Mouse (Mus musculus) lung, embryonic 14.5 days (tissue): Measurements from ENCODE around the gene Tnf. TPM values are rescaled to one million over a fixed set of nuclear protein-coding genes. Genes with fewer than 3 reads are reported as not detected.

ENCODE experiments used
- ATAC-seq: fragments of 200-750 bp; cut with Nextera tagmentation; 2 replicates; pipeline ENCODE4 v1.8.0; 2017; ENCODE audit warnings: mild to moderate bottlenecking, moderate TSS enrichment, moderate library complexity; ENCODE audit not compliant: insufficient read depth
- DNase-seq: peaks from one replicate; pipeline ENCODE4 v3.0.0-alpha.2; 2015
- H3K27ac ChIP-seq: fragments of 300-500 bp; sonication (generic); 2 replicates; pipeline ENCODE4 v1.5.1; 2014; ENCODE audit warnings: low read depth, mild to moderate bottlenecking, moderate library complexity
- H3K27me3 ChIP-seq: fragments of 300-500 bp; sonication (generic); 2 replicates; pipeline ENCODE4 v1.6.1; 2014; ENCODE audit warnings: low read length, control low read depth; ENCODE audit not compliant: insufficient read depth
- H3K36me3 ChIP-seq: fragments of 300-500 bp; sonication (generic); 2 replicates; pipeline ENCODE4 v1.6.1; 2014; ENCODE audit warnings: control low read depth; ENCODE audit not compliant: insufficient read depth
- H3K4me1 ChIP-seq: fragments of 300-500 bp; sonication (generic); 2 replicates; pipeline ENCODE4 v1.6.1; 2014; ENCODE audit warnings: antibody characterized with exemption, control low read depth; ENCODE audit not compliant: insufficient read depth
- H3K4me2 ChIP-seq: fragments of 300-500 bp; sonication (generic); 2 replicates; pipeline ENCODE4 v1.6.1; 2014; ENCODE audit warnings: mild to moderate bottlenecking
- H3K4me3 ChIP-seq: fragments of 300-500 bp; sonication (generic); 2 replicates; pipeline ENCODE4 v1.5.1; 2014; ENCODE audit warnings: low read depth, low read length
- H3K9ac ChIP-seq: fragments of 300-500 bp; sonication (generic); 2 replicates; pipeline ENCODE4 v1.6.1; 2014
- H3K9me3 ChIP-seq: fragments of 300-500 bp; sonication (generic); 2 replicates; pipeline ENCODE4 v1.6.1; 2016; ENCODE audit warnings: low read depth, low read length, control low read depth
- CTCF ChIP-seq: IDR thresholded peaks from 2 replicates; pipeline ENCODE4 v1.5.1; 2016; ENCODE audit warnings: antibody characterized with exemption, low read depth
- WGBS: fragments of 180-500 bp; shearing (Covaris S2); extraction: QIAGEN DNeasy Blood & Tissue Kit; methylation state at CpG from one replicate; pipeline ENCODE4 v1.1.7; 2014; 5-methylcytosine and 5-hydroxymethylcytosine counted together
- polyA plus RNA-seq: library from polyadenylated mRNA; unstranded; fragments of >200 nt; fragmentation: Nextera tagmentation; extraction: Ambion mirVana; gene quantifications from 2 replicates; pipeline ENCODE4 v1.2.1, GENCODE M21; 2014

Gene Tnf
- polyA plus RNA-seq, 1 experiment from 2014 or later = 0.21 TPM

DNA sequence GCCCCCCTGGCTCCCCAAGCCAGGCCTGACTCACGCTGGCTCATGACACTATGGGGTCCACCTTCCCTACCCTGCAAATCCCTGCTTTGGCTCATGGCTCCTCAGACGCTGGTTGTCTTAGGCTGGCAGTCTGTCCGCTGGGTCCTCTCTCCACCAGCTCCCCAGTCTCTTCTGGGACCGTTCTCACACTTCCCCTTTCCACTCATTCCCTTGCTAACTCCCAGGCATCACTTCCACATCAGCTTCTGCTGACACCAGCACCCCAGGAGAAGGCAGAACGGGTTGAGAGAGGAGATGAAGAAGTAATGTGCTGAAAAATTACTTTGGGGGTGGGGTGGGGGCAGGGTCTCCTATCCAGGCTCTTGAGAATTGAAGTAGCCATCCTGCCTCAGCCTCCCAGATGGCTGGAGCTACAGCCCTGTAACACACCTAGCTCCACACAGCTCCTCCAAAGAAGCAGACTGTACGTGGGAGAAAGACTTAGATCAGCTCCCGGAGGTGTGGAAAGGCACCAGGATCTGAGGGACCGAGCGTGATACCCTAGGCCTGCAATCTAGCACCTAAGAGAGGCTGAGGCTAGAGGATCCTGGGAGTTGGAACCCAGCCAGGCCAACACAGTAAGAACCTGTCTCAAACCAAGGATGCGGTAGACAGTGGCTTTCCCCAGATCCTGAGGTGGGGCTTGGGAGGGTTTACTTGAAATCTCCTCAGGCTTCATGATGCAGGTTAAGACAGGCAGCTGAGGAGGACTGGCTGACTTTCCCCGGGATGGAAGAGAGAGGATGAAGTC, 29.2 kb downstream of the Tnf start:
- ATAC-seq (no peak), DNase-seq (no peak)
- Histone ChIP-seq H3K4me2 (no peak overlapping the region), H3K4me1 (no peaks in the 10 kb centered on the region), H3K9ac (no peak overlapping the region; the same call in 1 of the 2 replicates), H3K4me3 (no peak overlapping the region), H3K27me3 (no peaks in the 10 kb centered on the region), H3K36me3 (no peaks in the 10 kb centered on the region), H3K9me3 (no peaks in the 10 kb centered on the region), H3K27ac (no peak overlapping the region)
- WGBS = 55% methylated on average over 11 of the region's 11 CpGs
- TF ChIP-seq CTCF = no peak

DNA sequence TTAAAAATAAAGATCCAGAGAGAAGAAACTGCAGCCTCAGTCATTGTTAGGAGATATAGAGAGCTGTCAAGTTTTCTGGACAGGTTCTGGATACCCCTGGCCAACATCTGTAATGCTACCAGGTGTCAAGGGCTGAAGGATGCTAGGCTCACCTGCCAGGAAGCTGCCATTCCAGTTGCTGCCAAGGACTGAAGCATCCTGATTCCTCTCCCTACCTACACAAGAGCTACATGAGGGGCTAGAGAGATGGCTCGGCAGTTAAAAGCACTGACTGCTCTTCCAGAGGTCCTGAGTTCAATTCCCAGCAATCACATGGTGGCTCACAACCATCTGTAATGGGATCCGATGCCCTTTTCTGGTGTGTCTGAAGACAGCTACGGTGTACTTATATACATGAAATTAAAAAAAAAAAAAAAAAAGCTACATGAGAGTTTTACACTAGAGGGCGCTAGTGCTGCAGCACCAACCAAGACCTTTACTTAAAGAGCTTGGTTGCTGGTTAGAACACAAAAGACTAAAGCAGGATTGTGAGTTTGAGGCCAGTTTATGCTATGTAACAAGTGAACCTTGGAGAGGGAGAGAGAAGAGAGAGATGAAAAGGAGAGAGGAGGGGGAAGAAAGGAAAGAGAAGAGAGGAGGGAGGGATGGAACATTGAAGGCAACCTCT, 33.1 kb downstream of the Tnf start:
- ATAC-seq (no peak), DNase-seq (peak; percentile 92)
- Histone ChIP-seq H3K36me3 (no peaks in the 10 kb centered on the region), H3K4me1 (peaks cover 7% of the 10 kb centered on the region; the same call in 1 of the 2 replicates), H3K27ac (no peak overlapping the region), H3K4me3 (no peak overlapping the region), H3K9me3 (no peaks in the 10 kb centered on the region), H3K4me2 (no peak overlapping the region), H3K9ac (no peak overlapping the region), H3K27me3 (no peaks in the 10 kb centered on the region)
- TF ChIP-seq CTCF = peak; percentile 74
- WGBS = 10% methylated on average over 4 of the region's 4 CpGs

- H3K27me3 ChIP-seq = no peaks in the 10 kb centered on the region
- 78% methylated on average over 7 of the region's 7 CpGs for WGBS
- H3K4me1 ChIP-seq = peaks cover 9% of the 10 kb centered on the region; the same call in 1 of the 2 replicates
- DNase-seq (no peak), ATAC-seq (no peak)
- no peaks in the 10 kb centered on the region for H3K9me3 ChIP-seq
- no peak overlapping the region for H3K9ac ChIP-seq
- no peak overlapping the region for H3K4me3 ChIP-seq
- H3K36me3 ChIP-seq = 0 out of 2 replicates have a peak, but pooled peaks cover 2% of the 10 kb centered on the region
- TF ChIP-seq CTCF = no peak
- no peak overlapping the region for H3K4me2 ChIP-seq
- no peak overlapping the region for H3K27ac ChIP-seq
These were observed 34.0 kb downstream of the Tnf start for GRCm38 (mm10) chr17:35167794-35168193.

- DNase-seq (peak; percentile 86), ATAC-seq (no peak)
- H3K27me3 ChIP-seq = no peaks in the 10 kb centered on the region
- peak overlapping the region; percentile 99 for H3K27ac ChIP-seq
- H3K4me1 ChIP-seq = peaks cover 13% of the 10 kb centered on the region; the same call in 1 of the 2 replicates
- peaks cover 15% of the 10 kb centered on the region for H3K36me3 ChIP-seq
- peak overlapping the region; percentile 100; the same call in 1 of the 2 replicates for H3K4me3 ChIP-seq
- H3K4me2 ChIP-seq = peak overlapping the region; percentile 76
- H3K9ac ChIP-seq = no peak overlapping the region
- H3K9me3 ChIP-seq = no peaks in the 10 kb centered on the region
- peak; percentile 74 for TF ChIP-seq CTCF
- 69% methylated on average over 8 of the region's 8 CpGs for WGBS
These were observed 35.3 kb downstream of the Tnf start for GRCm38 (mm10) chr17:35166352-35167035.

DNA sequence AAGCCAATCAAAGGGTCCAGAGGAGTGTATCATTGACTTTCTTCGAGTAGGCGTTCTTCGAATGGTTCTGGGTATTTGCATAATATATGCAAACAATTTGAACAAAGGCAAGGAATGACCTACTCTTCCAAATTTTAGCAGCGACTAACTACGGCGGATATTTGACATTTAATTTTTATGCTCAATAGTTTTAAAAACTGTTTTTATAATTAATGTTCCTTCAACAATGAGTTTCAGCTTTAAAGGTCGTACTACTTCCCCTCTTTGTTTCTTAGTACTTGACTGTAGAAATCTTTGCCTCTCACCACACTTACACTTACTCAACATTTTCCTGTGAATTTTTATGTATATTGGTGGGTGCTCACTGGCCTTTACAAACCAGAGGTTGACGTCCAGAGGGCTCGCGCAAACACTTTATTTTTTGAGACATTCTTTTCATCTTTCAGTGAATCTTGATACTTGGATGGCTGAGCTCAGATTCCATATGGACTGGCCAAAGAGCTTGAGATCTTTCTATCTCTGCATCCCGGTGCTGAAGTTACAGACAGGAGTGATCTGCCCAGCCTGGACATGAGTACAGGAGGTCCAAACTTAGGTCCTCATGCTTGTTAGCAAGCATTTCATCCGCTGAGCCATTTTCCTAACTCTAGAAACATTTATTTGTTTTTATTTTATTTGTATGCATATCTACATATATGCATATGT, 36.2 kb downstream of the Tnf start:
- WGBS = 19% methylated on average over 12 of the region's 12 CpGs
- peak; percentile 85 for ATAC-seq

GRCm38 (mm10) chr17:35164568-35165450, 37.0 kb downstream of the Tnf start, which contains the start of gene Prrc2a:
TSS of gene Prrc2a (minus strand) at chr17:35164897.
- peak; percentile 96 for ATAC-seq

More for the DNA sequence above, 36.2 kb downstream of the Tnf start:
- no peaks in the 10 kb centered on the region for H3K27me3 ChIP-seq
- peak overlapping the region; percentile 100 for H3K4me3 ChIP-seq
- peak overlapping the region; percentile 99 for H3K27ac ChIP-seq
- H3K9ac ChIP-seq = peak overlapping the region; percentile 56
- peak overlapping the region; percentile 76 for H3K4me2 ChIP-seq
- TF ChIP-seq CTCF = no peak
- no peaks in the 10 kb centered on the region for H3K9me3 ChIP-seq
- peaks cover 24% of the 10 kb centered on the region for H3K36me3 ChIP-seq
- peak; percentile 40 for DNase-seq
- H3K4me1 ChIP-seq = peaks cover 13% of the 10 kb centered on the region; the same call in 1 of the 2 replicates

More at GRCm38 (mm10) chr17:35164568-35165450, 37.0 kb downstream of the Tnf start, which contains the start of gene Prrc2a:
- no peak for TF ChIP-seq CTCF
- WGBS = under 1% methylated on average over 64 of the region's 89 CpGs
- H3K9me3 ChIP-seq = no peaks in the 10 kb centered on the region
- H3K36me3 ChIP-seq = peaks cover 32% of the 10 kb centered on the region
- peak; percentile 99 for DNase-seq
- H3K9ac ChIP-seq = peak within 1 kb of the TSS; percentile 98
- H3K4me1 ChIP-seq = peaks cover 13% of the 10 kb centered on the region; the same call in 1 of the 2 replicates
- H3K27ac ChIP-seq = peak within 1 kb of the TSS; percentile 99
- H3K4me3 ChIP-seq = peak within 1 kb of the TSS; percentile 100
- H3K4me2 ChIP-seq = peak within 1 kb of the TSS; percentile 99
- no peaks in the 10 kb centered on the region for H3K27me3 ChIP-seq
